Comparison of ENCODE assay signal across 8 mouse cellular contexts in the genomic region with DNA sequence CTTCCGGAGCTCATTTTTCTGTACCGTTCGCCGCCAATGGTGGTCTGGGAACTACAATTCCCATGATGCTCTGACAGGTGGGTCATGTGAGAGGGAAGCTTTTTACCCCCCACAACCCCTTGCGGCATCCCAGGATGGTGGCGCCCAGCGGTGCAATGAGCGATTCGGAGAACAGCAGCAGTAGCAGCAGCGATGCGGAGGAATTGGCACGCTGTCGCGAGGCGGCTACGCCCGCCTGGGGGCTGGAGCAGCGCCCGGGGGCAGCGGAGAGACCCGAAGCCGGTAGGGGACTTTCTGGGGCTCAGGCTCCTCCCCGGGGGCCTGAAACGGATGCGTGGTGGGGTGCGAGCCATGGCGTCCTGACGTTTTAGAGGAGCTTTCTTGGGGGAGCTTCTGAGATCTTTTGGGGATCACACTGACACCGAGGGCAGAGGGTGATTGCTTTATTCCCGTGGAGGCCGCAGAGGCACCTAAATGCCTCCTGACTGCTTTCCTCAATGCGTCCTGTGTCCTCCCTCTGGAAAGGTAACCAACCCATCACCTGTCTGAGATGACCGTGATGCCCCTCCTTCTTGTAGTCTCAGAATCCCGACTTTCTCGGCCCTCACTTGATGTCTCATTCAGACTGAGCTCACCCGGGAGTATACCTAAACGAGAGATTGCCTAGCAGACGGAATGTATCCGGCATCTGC. TPM values are rescaled to one million over a fixed set of nuclear protein-coding genes. Genes with fewer than 3 reads are reported as not detected.
A peak's percentile ranks its signal among the peaks of the same experiment; 100 is the strongest.
DNase-seq lines count a peak whose midpoint lies in the region; ATAC-seq and TF ChIP-seq lines count a peak whose summit lies in the region.

A gene (plus strand): TSS at position 85 of the 692 bp plus-strand sequence.

- H3K4me2 ChIP-seq in embryonic facial prominence, embryonic 15.5 days (replicated peaks) = peak within 1 kb of the TSS; percentile 77
- H3K4me2 ChIP-seq in limb, embryonic 14.5 days (replicated peaks; ENCODE audit: low read depth, low read length, severe bottlenecking) = peak within 1 kb of the TSS; percentile 54
- peak within 1 kb of the TSS; percentile 65 for H3K4me2 ChIP-seq in midbrain, postnatal 0 days (ENCODE audit: low read depth, low read length, poor library complexity, severe bottlenecking)

- no peaks in the 10 kb centered on the region for H3K9me3 ChIP-seq in embryonic facial prominence, embryonic 15.5 days (replicated peaks)
- H3K9me3 ChIP-seq in limb, embryonic 14.5 days (ENCODE audit: control insufficient read depth, low read length) = no peaks in the 10 kb centered on the region
- no peaks in the 10 kb centered on the region for H3K9me3 ChIP-seq in midbrain, postnatal 0 days (ENCODE audit: low read length)

- peak; percentile 89 for ATAC-seq in embryonic facial prominence, embryonic 15.5 days (ENCODE audit: insufficient number of reproducible peaks, low FRiP score, low TSS enrichment, low read depth)
- ATAC-seq in limb, embryonic 14.5 days (ENCODE audit: low FRiP score, low read depth) = peak; percentile 92
- peak; percentile 90 for ATAC-seq in midbrain, postnatal 0 days (ENCODE audit: low FRiP score)

- peak within 1 kb of the TSS; percentile 82 for H3K27ac ChIP-seq in bone marrow, adult 2 months (ENCODE audit: control insufficient read depth, insufficient read depth, low read depth, low read length, poor library complexity)
- H3K27ac ChIP-seq in embryonic facial prominence, embryonic 15.5 days (replicated peaks) = peak within 1 kb of the TSS; percentile 86
- H3K27ac ChIP-seq in limb, embryonic 14.5 days (replicated peaks; ENCODE audit: low read depth, low read length) = peak within 1 kb of the TSS; percentile 68
- H3K27ac ChIP-seq in midbrain, postnatal 0 days (ENCODE audit: low read depth, low read length) = peak within 1 kb of the TSS; percentile 94

- no peaks in the 10 kb centered on the region for H3K27me3 ChIP-seq in embryonic facial prominence, embryonic 15.5 days
- no peaks in the 10 kb centered on the region for H3K27me3 ChIP-seq in limb, embryonic 14.5 days (ENCODE audit: control insufficient read depth, insufficient read depth, low read length)
- H3K27me3 ChIP-seq in midbrain, postnatal 0 days (ENCODE audit: insufficient read depth, low read length) = no peaks in the 10 kb centered on the region

- no peak for TF ChIP-seq CTCF in bone marrow, adult 2 months (IDR thresholded peaks at IDR 0.05; ENCODE audit: control insufficient read depth, insufficient read depth, low read length)
- TF ChIP-seq CTCF in midbrain, postnatal 0 days (IDR thresholded peaks at IDR 0.05) = peak; percentile 48

- DNase-seq in A20 (ENCODE audit: low read depth, low spot score) = peak; percentile 91
- DNase-seq in heart, adult 8-10 months (ENCODE audit: low spot score) = peak; percentile 85
- DNase-seq in kidney, adult 9 months = peak; percentile 91
- DNase-seq in limb, embryonic 14.5 days (ENCODE audit: low spot score) = peak; percentile 92
- DNase-seq in midbrain, postnatal 0 days (ENCODE audit: low spot score) = peak; percentile 95
- peak; percentile 60 to 70 for DNase-seq in spleen, postnatal 14 days (ENCODE audit: low spot score in 2 of 2)

- peak within 1 kb of the TSS; percentile 65 for H3K4me3 ChIP-seq in bone marrow, adult 2 months (replicated peaks; ENCODE audit: control insufficient read depth, low read depth, low read length)
- peak within 1 kb of the TSS; percentile 96 for H3K4me3 ChIP-seq in embryonic facial prominence, embryonic 15.5 days (replicated peaks)
- H3K4me3 ChIP-seq in limb, embryonic 14.5 days (replicated peaks; ENCODE audit: low read length) = peak within 1 kb of the TSS; percentile 79
- H3K4me3 ChIP-seq in midbrain, postnatal 0 days (ENCODE audit: low read depth, low read length) = peak within 1 kb of the TSS; percentile 91

- H3K4me1 ChIP-seq in bone marrow, adult 2 months (ENCODE audit: control insufficient read depth, insufficient read depth, low read length) = no peaks in the 10 kb centered on the region
- peaks cover 5% of the 10 kb centered on the region; the same call in 1 of the 2 replicates for H3K4me1 ChIP-seq in embryonic facial prominence, embryonic 15.5 days
- H3K4me1 ChIP-seq in limb, embryonic 14.5 days (ENCODE audit: control insufficient read depth, insufficient read depth, low read length) = peaks cover 4% of the 10 kb centered on the region; the same call in 1 of the 2 replicates
- peaks cover 6% of the 10 kb centered on the region; the same call in 1 of the 2 replicates for H3K4me1 ChIP-seq in midbrain, postnatal 0 days (ENCODE audit: insufficient read depth, low read length)

- H3K36me3 ChIP-seq in embryonic facial prominence, embryonic 15.5 days = peaks cover 21% of the 10 kb centered on the region
- H3K36me3 ChIP-seq in limb, embryonic 14.5 days (ENCODE audit: control insufficient read depth, insufficient read depth, low read length) = peaks cover 21% of the 10 kb centered on the region
- peaks cover 17% of the 10 kb centered on the region for H3K36me3 ChIP-seq in midbrain, postnatal 0 days (ENCODE audit: insufficient read depth, low read length)

- WGBS in bone marrow, adult 2 months = 2% methylated on average over 39 of the region's 39 CpGs
- WGBS in embryonic facial prominence, embryonic 15.5 days = under 1% methylated on average over 39 of the region's 39 CpGs
- WGBS in limb, embryonic 14.5 days = 1% methylated on average over 39 of the region's 39 CpGs
- WGBS in midbrain, postnatal 0 days = under 1% methylated on average over 39 of the region's 39 CpGs

- TF ChIP-seq POLR2A in bone marrow, adult 2 months (IDR thresholded peaks at IDR 0.05; ENCODE audit: borderline replicate concordance, control insufficient read depth, low read depth, low read length) = peak; percentile 92
- TF ChIP-seq POLR2A in limb, embryonic 14.5 days (IDR thresholded peaks at IDR 0.05; ENCODE audit: borderline replicate concordance, extremely low read depth, insufficient read depth, insufficient read length) = peak; percentile 67; the same call in 1 of the 2 replicates

- peak within 1 kb of the TSS; percentile 91 for H3K9ac ChIP-seq in embryonic facial prominence, embryonic 15.5 days
- H3K9ac ChIP-seq in limb, embryonic 14.5 days (ENCODE audit: low read depth, low read length, severe bottlenecking) = peak within 1 kb of the TSS; percentile 83
- H3K9ac ChIP-seq in midbrain, postnatal 0 days (replicated peaks; ENCODE audit: low read length, poor library complexity, severe bottlenecking) = peak within 1 kb of the TSS; percentile 94

RNA-seq across cellular contexts. Expression of the gene that starts here (rescaled TPM):
- 9.7 and 15.9 TPM in 2 replicates for polyA plus RNA-seq in bone marrow, adult 2 months (2011; ENCODE audit: insufficient read depth, insufficient read length, low replicate concordance, missing spikeins)
- 61.8 and 69.0 TPM in 2 replicates for polyA plus RNA-seq in embryonic facial prominence, embryonic 15.5 days (2015; fragmentation: Nextera tagmentation; extraction: Ambion mirVana)
- total RNA-seq in heart, adult 8-10 months (2022) = 10 to 100 TPM; 20.5 to 31.0 (median 28.6) TPM
- polyA plus RNA-seq in limb, embryonic 14.5 days (2012; rRNA removed) = 34.1 and 41.3 TPM in 2 replicates
- polyA plus RNA-seq in limb, embryonic 14.5 days (2014; fragmentation: Nextera tagmentation; extraction: Ambion mirVana) = 54.7 and 72.7 TPM in 2 replicates
- 62.9 and 71.3 TPM in 2 replicates for total RNA-seq in midbrain, postnatal 0 days (2014; rRNA removed)
- polyA plus RNA-seq in midbrain, postnatal 0 days (2015; fragmentation: Nextera tagmentation; extraction: Ambion mirVana) = 189 and 225 TPM in 2 replicates

Comparison
In these comparisons a context has a peak if more than half of its experiments do, and no peak if none do; other contexts are left out.
1. Peak in every context shown above with its lines: DNase-seq, ATAC-seq, H3K4me3 ChIP-seq and H3K27ac ChIP-seq.